Mouse (Mus musculus) midbrain, embryonic 15.5 days (tissue): Measurements from ENCODE around the gene Dnaja2. TPM values are rescaled to one million over a fixed set of nuclear protein-coding genes. Genes with fewer than 3 reads are reported as not detected.

Experiments used
- ATAC-seq: fragments of 200-750 bp; cut with Nextera tagmentation; replicated peaks from 2 replicates; pipeline ENCODE4 v1.8.0; 2017; ENCODE audit warnings: moderate TSS enrichment
- H3K27ac ChIP-seq: fragments of 300-500 bp; sonication (generic); 2 replicates; pipeline ENCODE4 v1.5.1; 2015; ENCODE audit warnings: mild to moderate bottlenecking, inconsistent platforms
- H3K27me3 ChIP-seq: fragments of 300-500 bp; sonication (generic); replicated peaks from 2 replicates; pipeline ENCODE4 v1.6.1; 2015; ENCODE audit warnings: inconsistent platforms
- H3K36me3 ChIP-seq: fragments of 300-500 bp; sonication (generic); replicated peaks from 2 replicates; pipeline ENCODE4 v1.6.1; 2015; ENCODE audit warnings: inconsistent platforms
- H3K4me1 ChIP-seq: fragments of 300-500 bp; sonication (generic); 2 replicates; pipeline ENCODE4 v1.6.1; 2015; ENCODE audit warnings: inconsistent platforms
- H3K4me2 ChIP-seq: fragments of 300-500 bp; sonication (generic); 2 replicates; pipeline ENCODE4 v1.6.1; 2015; ENCODE audit warnings: inconsistent platforms, mild to moderate bottlenecking, moderate library complexity
- H3K4me3 ChIP-seq: fragments of 300-500 bp; sonication (generic); 2 replicates; pipeline ENCODE4 v1.5.1; 2015; ENCODE audit warnings: mild to moderate bottlenecking, inconsistent platforms
- H3K9ac ChIP-seq: fragments of 300-500 bp; sonication (generic); 2 replicates; pipeline ENCODE4 v1.6.1; 2015; ENCODE audit warnings: mild to moderate bottlenecking, inconsistent platforms
- H3K9me3 ChIP-seq: fragments of 300-500 bp; sonication (generic); 2 replicates; pipeline ENCODE4 v1.6.1; 2016; ENCODE audit warnings: inconsistent platforms
- WGBS: fragments of 180-500 bp; shearing (Covaris S2); methylation state at CpG from one replicate; pipeline ENCODE4 v1.1.7; 2015; ENCODE audit warnings: mixed read lengths; 5-methylcytosine and 5-hydroxymethylcytosine counted together
- polyA plus RNA-seq: library from polyadenylated mRNA; unstranded; fragments of >200 nt; fragmentation: Nextera tagmentation; extraction: Ambion mirVana; gene quantifications from 2 replicates; pipeline ENCODE4 v1.2.1, GENCODE M21; 2015

Dnaja2 gene
- polyA plus RNA-seq, 1 experiment from 2014 or later: 178 TPM

GRCm38 (mm10) chr8:85577666-85578065 lies 22.5 kb upstream of the Dnaja2 start:
- no peaks in the 10 kb centered on the region for H3K4me1 ChIP-seq
- ATAC-seq: no peak
- H3K36me3 ChIP-seq: no peaks in the 10 kb centered on the region
- WGBS: 98% methylated on average over 3 of the region's 3 CpGs
- H3K9me3 ChIP-seq: no peaks in the 10 kb centered on the region
- no peak overlapping the region for H3K4me2 ChIP-seq
- no peak overlapping the region for H3K4me3 ChIP-seq
- no peaks in the 10 kb centered on the region for H3K27me3 ChIP-seq
- H3K27ac ChIP-seq: no peak overlapping the region
- no peak overlapping the region for H3K9ac ChIP-seq

- Histone ChIP-seq H3K4me1 (no peaks in the 10 kb centered on the region), H3K9ac (no peak overlapping the region), H3K4me2 (no peak overlapping the region), H3K4me3 (no peak overlapping the region), H3K36me3 (no peaks in the 10 kb centered on the region), H3K27me3 (no peaks in the 10 kb centered on the region), H3K9me3 (no peaks in the 10 kb centered on the region), H3K27ac (no peak overlapping the region)
- WGBS: 93% methylated on average over 2 of the region's 2 CpGs
- ATAC-seq: no peak
Measured at GRCm38 (mm10) chr8:85573972-85574496, 18.9 kb upstream of the Dnaja2 start.

DNA sequence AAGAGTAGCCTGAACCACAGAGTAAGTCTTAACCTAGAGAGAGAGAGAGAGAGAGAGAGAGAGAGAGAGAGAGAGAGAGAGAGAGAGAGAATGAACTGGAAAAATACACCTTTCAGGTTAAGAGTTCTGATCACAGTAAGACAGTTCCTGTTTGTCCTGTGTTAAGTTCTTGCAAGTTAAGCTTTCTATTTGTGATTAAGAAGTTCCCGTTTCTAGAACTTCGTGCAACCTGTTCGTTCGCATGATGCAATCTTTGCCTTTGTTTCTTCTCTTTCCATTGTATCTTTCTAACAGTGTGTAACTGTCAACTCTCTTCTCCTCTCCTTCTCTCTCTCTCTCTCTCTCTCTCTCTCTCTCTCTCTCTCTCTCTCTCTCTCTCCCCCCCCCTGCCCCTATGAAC lies 15.3 kb upstream of the Dnaja2 start:
- ATAC-seq: no peak
- no peaks in the 10 kb centered on the region for H3K9me3 ChIP-seq
- H3K9ac ChIP-seq: no peak overlapping the region
- H3K36me3 ChIP-seq: no peaks in the 10 kb centered on the region
- H3K27me3 ChIP-seq: no peaks in the 10 kb centered on the region
- H3K27ac ChIP-seq: no peak overlapping the region
- no peak overlapping the region for H3K4me3 ChIP-seq
- WGBS: 86% methylated on average over 4 of the region's 4 CpGs
- no peaks in the 10 kb centered on the region for H3K4me1 ChIP-seq
- H3K4me2 ChIP-seq: no peak overlapping the region

DNA sequence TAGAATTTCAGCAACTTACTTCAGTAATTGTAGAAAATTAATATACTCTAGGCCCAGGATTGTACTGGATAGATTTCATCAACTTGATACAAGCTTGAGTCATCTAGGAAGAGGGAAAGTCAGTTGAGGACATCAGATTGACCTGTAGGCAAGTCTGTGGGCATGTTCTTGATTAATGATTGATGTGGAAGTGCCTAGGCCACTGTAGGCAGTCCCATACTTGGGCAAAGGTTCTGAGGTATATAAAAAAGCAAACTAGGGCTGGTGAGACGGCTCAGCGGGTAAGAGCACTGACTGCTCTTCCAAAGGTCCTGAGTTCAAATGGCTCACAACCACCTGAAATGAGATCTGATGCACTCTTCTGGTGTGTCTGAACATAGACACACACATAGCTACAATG lies 12.7 kb upstream of the Dnaja2 start:
- Histone ChIP-seq H3K9me3 (no peaks in the 10 kb centered on the region), H3K4me3 (no peak overlapping the region), H3K9ac (no peak overlapping the region), H3K27me3 (no peaks in the 10 kb centered on the region), H3K4me1 (no peaks in the 10 kb centered on the region), H3K27ac (no peak overlapping the region), H3K36me3 (no peaks in the 10 kb centered on the region), H3K4me2 (no peak overlapping the region)
- WGBS: 96% methylated on average over 2 of the region's 2 CpGs
- no peak for ATAC-seq

DNA sequence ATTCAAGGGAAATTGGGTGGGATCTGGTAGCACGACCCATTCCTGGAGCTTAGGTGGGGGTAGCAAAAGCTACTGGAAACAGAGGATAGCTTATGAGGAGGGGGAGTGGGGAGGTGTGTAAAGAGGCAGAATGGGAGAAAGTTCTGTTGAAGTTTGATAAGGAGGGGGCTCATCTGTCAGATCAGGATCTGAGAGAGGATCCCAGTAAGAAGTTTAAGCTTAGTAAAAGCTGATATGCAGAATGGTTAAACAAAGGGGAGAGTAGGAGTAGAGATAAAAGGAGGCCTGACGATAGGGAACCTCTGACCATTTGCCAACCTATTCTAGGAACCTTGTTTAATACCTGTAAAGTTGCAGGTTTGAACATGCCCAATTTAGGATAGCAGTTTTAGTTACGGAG lies 10.0 kb upstream of the Dnaja2 start:
- Histone ChIP-seq H3K36me3 (no peaks in the 10 kb centered on the region), H3K4me1 (no peaks in the 10 kb centered on the region), H3K27me3 (no peaks in the 10 kb centered on the region), H3K4me3 (no peak overlapping the region), H3K4me2 (no peak overlapping the region), H3K9me3 (no peaks in the 10 kb centered on the region), H3K9ac (no peak overlapping the region), H3K27ac (no peak overlapping the region)
- 85% methylated on average over 3 of the region's 3 CpGs for WGBS
- no peak for ATAC-seq

DNA sequence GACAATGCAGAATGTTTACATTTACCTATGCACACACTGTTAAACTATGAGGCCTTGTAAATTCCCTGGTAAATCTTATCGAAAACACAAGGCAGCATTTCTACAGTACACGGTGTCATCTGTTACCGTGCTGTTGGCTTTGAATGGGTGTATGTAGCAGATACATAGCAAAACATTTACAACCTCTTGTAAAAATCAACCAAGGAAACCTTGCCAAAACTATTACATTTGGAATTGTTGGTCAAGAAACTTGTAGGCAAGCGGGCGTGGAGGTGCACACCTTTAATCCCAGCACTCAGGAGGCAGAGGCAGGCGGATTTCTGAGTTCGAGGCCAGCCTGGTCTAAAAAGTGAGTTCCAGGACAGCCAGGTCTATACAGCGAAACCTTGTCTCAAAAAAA lies 8.2 kb upstream of the Dnaja2 start:
- no peak overlapping the region for H3K9ac ChIP-seq
- H3K4me2 ChIP-seq: no peak overlapping the region
- WGBS: 95% methylated on average over 8 of the region's 8 CpGs
- H3K4me1 ChIP-seq: no peaks in the 10 kb centered on the region
- ATAC-seq: no peak
- H3K9me3 ChIP-seq: no peaks in the 10 kb centered on the region
- no peaks in the 10 kb centered on the region for H3K27me3 ChIP-seq
- H3K36me3 ChIP-seq: no peaks in the 10 kb centered on the region
- H3K27ac ChIP-seq: no peak overlapping the region
- H3K4me3 ChIP-seq: no peak overlapping the region

GRCm38 (mm10) chr8:85559966-85560365 lies 4.8 kb upstream of the Dnaja2 start:
- Histone ChIP-seq H3K9ac (no peak overlapping the region), H3K4me3 (no peak overlapping the region), H3K9me3 (no peaks in the 10 kb centered on the region), H3K36me3 (no peaks in the 10 kb centered on the region), H3K4me2 (no peak overlapping the region), H3K27ac (no peak overlapping the region), H3K27me3 (no peaks in the 10 kb centered on the region), H3K4me1 (peaks cover 9% of the 10 kb centered on the region; the same call in 1 of the 2 replicates)
- ATAC-seq: no peak
- 69% methylated on average over 2 of the region's 2 CpGs for WGBS

DNA sequence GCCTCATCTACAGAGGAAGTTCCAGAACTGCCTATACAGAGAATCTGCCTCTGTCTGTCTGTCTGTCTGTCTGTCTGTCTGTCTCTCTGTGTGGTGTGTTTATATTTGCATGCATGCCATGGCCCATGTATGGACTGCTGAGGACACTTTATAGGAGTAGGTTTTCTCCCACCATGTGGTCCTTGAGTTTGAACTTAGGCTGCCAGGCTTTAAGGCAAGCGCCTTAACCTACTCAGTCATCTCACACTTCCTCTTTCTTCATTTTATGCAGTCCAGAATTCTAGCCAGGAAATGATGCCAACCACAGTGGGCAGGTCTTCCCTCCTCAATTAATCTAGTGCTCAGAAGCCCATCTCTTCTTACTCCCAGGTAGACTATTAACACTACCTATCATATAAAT lies 4.1 kb upstream of the Dnaja2 start:
- Histone ChIP-seq H3K4me2 (no peak overlapping the region), H3K4me1 (peaks cover 10% of the 10 kb centered on the region), H3K27me3 (no peaks in the 10 kb centered on the region), H3K27ac (no peak overlapping the region), H3K36me3 (no peaks in the 10 kb centered on the region), H3K9ac (no peak overlapping the region), H3K4me3 (no peak overlapping the region), H3K9me3 (no peaks in the 10 kb centered on the region)
- WGBS: 89% methylated on average over 1 of the region's 1 CpGs
- ATAC-seq: no peak

DNA sequence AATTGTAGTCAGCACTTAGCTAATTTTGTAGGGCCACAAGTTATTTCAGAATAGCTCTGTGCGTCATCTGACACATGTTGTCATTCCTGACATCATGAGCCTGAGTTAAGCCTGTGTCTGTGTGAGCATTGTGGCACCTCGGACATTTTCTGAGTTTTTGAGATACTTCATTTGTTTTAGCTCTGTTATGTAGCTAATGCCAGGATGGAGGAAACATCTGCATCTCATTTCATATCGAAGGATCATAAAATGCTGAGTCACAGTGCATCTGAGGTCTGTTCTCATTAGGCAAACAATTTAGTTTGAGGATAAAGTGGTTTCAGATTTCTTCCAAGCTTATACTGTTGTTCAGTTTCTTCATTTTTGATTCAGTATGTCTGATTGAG lies 2.5 kb upstream of the Dnaja2 start:
- H3K4me2 ChIP-seq: no peak overlapping the region
- H3K4me1 ChIP-seq: peaks cover 18% of the 10 kb centered on the region
- 77% methylated on average over 3 of the region's 3 CpGs for WGBS
- H3K27ac ChIP-seq: no peak overlapping the region
- no peak overlapping the region for H3K9ac ChIP-seq
- H3K36me3 ChIP-seq: 0 out of 2 replicates have a peak, but pooled peaks cover 2% of the 10 kb centered on the region
- no peak for ATAC-seq
- no peaks in the 10 kb centered on the region for H3K27me3 ChIP-seq
- H3K9me3 ChIP-seq: no peaks in the 10 kb centered on the region
- H3K4me3 ChIP-seq: no peak overlapping the region

DNA sequence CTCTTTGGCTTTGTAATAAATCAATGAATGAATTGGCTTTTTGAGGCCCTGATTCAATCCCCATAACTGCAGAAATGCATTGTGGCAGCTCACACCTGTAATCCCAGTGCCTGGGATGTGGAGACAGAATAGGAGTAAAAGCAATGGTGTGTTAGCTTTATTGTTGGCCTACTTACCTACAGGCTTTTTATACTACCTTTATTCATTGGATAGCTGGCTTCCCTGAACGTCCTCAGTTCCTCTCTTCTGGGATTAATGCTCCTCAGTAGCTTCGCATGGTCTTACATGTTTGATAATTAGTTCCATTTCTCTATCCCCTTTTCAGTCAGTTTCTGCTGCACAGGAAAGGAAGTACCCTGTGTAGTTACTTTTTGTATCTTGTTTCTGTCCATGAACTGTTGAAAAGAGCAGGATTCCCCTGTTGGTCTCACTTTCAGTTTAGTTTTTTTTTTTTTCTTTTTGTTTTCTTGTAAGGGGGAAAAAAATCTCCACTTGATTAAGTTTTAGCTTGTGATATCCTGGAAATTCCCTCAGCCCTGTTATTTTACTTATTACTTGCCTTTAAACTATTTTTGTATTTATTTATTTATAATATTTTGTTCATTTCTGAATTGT lies 1.9 kb upstream of the Dnaja2 start:
- Histone ChIP-seq H3K9me3 (no peaks in the 10 kb centered on the region), H3K27me3 (no peaks in the 10 kb centered on the region), H3K4me2 (no peak overlapping the region), H3K36me3 (peaks cover 2% of the 10 kb centered on the region; the same call in 1 of the 2 replicates), H3K9ac (no peak overlapping the region), H3K27ac (no peak overlapping the region), H3K4me1 (peaks cover 23% of the 10 kb centered on the region), H3K4me3 (no peak overlapping the region)
- ATAC-seq: no peak
- 51% methylated on average over 2 of the region's 2 CpGs for WGBS

- ATAC-seq: peak; percentile 92
- H3K9ac ChIP-seq: peak overlapping the region; percentile 90
- H3K27me3 ChIP-seq: no peaks in the 10 kb centered on the region
- H3K27ac ChIP-seq: peak overlapping the region; percentile 91
- H3K4me2 ChIP-seq: peak overlapping the region; percentile 69
- H3K4me1 ChIP-seq: peaks cover 34% of the 10 kb centered on the region
- no peaks in the 10 kb centered on the region for H3K9me3 ChIP-seq
- peaks cover 11% of the 10 kb centered on the region for H3K36me3 ChIP-seq
- peak overlapping the region; percentile 98 for H3K4me3 ChIP-seq
- under 1% methylated on average over 50 of the region's 66 CpGs for WGBS
Measured at GRCm38 (mm10) chr8:85554391-85555180, 558 bp downstream of the Dnaja2 start.

DNA sequence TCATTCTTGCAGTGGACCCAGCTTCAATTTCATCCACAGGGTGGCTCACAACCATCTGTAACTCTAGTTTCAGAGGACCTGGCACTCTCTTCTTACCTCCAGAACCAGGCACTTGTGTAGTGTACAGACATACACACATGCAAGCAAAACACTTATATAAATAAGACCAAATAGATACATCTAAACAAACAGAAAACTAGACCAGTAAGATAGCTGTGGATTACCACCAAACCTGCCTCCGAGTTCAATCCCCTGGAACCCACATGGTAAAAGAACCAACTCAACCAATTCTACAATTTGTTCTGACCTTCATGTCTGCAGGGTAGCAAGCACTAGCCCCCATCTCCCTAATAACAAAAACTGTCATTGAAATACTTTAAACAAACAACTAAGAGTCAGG lies 3.2 kb downstream of the Dnaja2 start:
- H3K27ac ChIP-seq: no peak overlapping the region
- no peak overlapping the region for H3K4me3 ChIP-seq
- WGBS: 92% methylated on average over 1 of the region's 1 CpGs
- no peak for ATAC-seq
- no peak overlapping the region for H3K4me2 ChIP-seq
- H3K9ac ChIP-seq: no peak overlapping the region
- peaks cover 34% of the 10 kb centered on the region for H3K4me1 ChIP-seq
- no peaks in the 10 kb centered on the region for H3K27me3 ChIP-seq
- peaks cover 25% of the 10 kb centered on the region for H3K36me3 ChIP-seq
- no peaks in the 10 kb centered on the region for H3K9me3 ChIP-seq

DNA sequence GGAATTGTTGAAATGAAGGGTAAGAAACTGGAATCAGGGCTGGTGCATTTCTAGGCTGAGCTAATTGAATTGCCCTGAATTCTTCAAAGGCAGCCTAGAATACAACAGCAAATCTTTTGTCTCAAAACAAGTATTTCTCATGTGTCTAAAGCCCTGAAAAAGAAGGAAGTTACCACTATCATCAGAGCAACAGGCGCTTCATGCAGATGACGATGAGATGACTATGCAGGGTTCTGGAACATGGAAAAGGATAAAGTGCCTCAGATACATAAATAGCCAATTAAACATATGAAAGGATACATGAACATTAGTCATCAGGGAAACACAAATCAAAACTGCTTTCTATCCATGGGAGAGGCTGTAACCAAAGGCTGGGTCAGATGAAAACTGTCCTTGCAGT lies 18.8 kb downstream of the Dnaja2 start:
- H3K9me3 ChIP-seq: no peaks in the 10 kb centered on the region
- H3K4me3 ChIP-seq: no peak overlapping the region
- WGBS: 96% methylated on average over 2 of the region's 2 CpGs
- no peak overlapping the region for H3K9ac ChIP-seq
- H3K36me3 ChIP-seq: peaks cover 28% of the 10 kb centered on the region
- ATAC-seq: no peak
- H3K27ac ChIP-seq: no peak overlapping the region
- H3K27me3 ChIP-seq: no peaks in the 10 kb centered on the region
- H3K4me1 ChIP-seq: no peaks in the 10 kb centered on the region
- no peak overlapping the region for H3K4me2 ChIP-seq
